Mouse (Mus musculus): ENCODE measurements around the gene Rapgef3. TPM values are rescaled to one million over a fixed set of nuclear protein-coding genes. Genes with fewer than 3 reads are reported as not detected.

The Rapgef3 gene
- polyA plus RNA-seq, 1 experiment: not detected

DNA sequence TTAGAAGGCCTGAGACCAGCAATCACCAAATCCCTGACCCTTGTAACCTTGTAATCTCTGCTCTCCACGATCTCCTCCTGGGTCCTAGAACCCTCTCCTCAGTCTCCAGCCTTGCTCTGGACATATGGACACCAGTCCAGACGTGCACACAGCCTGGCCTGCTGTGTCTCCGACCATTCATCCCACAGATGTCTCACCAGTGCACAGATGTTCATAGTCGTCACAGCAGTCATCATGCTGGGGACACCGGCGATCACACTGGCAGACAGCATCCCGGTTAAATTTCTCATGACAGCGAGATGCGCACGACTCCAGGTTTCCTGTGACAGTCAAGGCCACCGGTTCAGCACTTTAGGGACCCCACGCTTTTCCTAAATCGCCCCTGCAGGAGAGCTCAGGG, 41.5 kb downstream of the Rapgef3 start:
- TF ChIP-seq CTCF (IDR thresholded peaks at IDR 0.05; ENCODE audit: insufficient read depth, low read depth, low read length) (no peak), POLR2A (IDR thresholded peaks at IDR 0.05; ENCODE audit: insufficient read depth, low read depth, low read length) (no peak)
- WGBS: 87% methylated on average over 13 of the region's 13 CpGs

DNA sequence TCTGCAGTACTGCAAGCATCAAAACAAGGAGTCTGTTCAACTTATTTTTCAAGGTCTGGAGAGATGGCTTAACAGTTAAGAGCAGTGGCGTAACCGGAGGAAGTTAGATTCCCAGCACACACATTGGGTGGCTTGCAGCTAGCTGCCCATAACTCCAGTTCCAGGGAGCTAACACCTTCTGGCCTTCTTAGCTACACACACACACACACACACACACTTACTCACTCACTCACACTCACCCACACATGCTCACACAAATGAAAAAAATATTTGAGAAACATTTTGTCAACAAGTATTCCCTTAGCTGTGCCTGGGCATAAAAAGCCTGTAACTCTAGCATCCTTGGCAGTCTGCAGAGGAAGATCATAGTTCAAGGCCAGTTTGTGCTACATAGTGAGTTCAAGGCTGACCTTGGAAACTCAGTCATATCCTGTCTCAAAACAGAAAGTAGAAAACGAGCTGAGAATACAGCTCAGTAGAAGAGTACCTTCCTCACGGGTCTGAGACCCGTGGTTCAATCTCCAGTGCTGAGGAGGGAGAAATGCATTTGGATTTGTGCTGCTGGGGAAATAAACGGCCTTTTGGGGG, 42.5 kb downstream of the Rapgef3 start:
- WGBS: 83% methylated on average over 6 of the region's 6 CpGs
- peaks cover 22% of the 10 kb centered on the region for H3K4me1 ChIP-seq (ENCODE audit: control insufficient read depth, insufficient read depth, low read length)
- H3K4me3 ChIP-seq (ENCODE audit: insufficient read depth, low read depth, low read length): no peak overlapping the region
- H3K27ac ChIP-seq (ENCODE audit: insufficient read depth, low read depth, low read length): no peak overlapping the region
- TF ChIP-seq POLR2A (IDR thresholded peaks at IDR 0.05; ENCODE audit: insufficient read depth, low read depth, low read length): no peak
- no peak for TF ChIP-seq CTCF (IDR thresholded peaks at IDR 0.05; ENCODE audit: insufficient read depth, low read depth, low read length)

More for the DNA sequence above, 41.5 kb downstream of the Rapgef3 start:
- H3K27ac ChIP-seq (ENCODE audit: insufficient read depth, low read depth, low read length): no peak overlapping the region
- no peak overlapping the region for H3K4me3 ChIP-seq (ENCODE audit: insufficient read depth, low read depth, low read length)
- H3K4me1 ChIP-seq (ENCODE audit: control insufficient read depth, insufficient read depth, low read length): peaks cover 20% of the 10 kb centered on the region

DNA sequence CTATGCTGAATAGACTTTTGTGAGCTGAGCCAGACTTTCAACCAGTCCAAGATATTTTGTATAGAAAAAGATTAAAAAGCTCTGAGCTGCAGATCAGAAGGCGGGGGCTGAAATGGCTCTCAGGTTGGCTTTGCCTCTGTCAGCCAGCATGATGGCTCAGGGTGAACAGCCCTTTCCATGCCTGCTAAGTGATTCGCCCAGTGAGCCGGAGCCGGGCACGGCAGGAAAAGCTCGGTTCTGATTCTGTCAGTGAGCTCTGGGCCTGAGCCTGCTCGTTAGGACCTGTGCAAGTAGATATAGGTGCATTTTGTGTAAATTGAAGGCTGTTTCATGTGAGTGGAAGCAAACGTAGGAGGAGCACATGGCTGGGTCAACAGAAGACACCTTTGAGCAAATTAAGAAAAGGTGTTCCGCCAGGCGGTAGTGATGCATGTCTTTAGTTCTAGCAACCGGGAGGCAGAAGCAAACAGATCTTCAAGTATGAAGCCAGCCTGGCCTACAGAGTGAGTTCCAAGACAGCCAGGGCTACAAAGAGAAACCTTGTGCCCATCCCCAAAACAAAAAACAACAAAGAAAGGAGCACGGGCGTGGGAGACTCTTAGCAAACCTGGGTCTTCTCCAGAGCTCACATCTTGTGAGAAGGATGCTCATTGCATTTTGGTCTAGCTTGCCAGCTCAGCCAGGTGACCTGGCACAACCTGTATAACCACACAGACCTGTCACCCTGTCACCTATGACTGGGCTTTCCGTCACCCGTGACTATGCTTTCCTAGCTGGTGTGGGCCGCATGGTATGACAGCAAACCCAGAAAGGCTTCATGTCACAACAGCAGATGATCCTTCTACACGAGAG, 43.2 kb downstream of the Rapgef3 start:
- TF ChIP-seq POLR2A (IDR thresholded peaks at IDR 0.05; ENCODE audit: insufficient read depth, low read depth, low read length) (no peak), CTCF (IDR thresholded peaks at IDR 0.05; ENCODE audit: insufficient read depth, low read depth, low read length) (no peak)
- Histone ChIP-seq H3K4me1 (ENCODE audit: control insufficient read depth, insufficient read depth, low read length) (peaks cover 15% of the 10 kb centered on the region), H3K27ac (ENCODE audit: insufficient read depth, low read depth, low read length) (0 out of 2 replicates have a peak overlapping the region, but pooled peaks have one; percentile 1), H3K4me3 (ENCODE audit: insufficient read depth, low read depth, low read length) (no peak overlapping the region)
- 80% methylated on average over 17 of the region's 17 CpGs for WGBS

DNA sequence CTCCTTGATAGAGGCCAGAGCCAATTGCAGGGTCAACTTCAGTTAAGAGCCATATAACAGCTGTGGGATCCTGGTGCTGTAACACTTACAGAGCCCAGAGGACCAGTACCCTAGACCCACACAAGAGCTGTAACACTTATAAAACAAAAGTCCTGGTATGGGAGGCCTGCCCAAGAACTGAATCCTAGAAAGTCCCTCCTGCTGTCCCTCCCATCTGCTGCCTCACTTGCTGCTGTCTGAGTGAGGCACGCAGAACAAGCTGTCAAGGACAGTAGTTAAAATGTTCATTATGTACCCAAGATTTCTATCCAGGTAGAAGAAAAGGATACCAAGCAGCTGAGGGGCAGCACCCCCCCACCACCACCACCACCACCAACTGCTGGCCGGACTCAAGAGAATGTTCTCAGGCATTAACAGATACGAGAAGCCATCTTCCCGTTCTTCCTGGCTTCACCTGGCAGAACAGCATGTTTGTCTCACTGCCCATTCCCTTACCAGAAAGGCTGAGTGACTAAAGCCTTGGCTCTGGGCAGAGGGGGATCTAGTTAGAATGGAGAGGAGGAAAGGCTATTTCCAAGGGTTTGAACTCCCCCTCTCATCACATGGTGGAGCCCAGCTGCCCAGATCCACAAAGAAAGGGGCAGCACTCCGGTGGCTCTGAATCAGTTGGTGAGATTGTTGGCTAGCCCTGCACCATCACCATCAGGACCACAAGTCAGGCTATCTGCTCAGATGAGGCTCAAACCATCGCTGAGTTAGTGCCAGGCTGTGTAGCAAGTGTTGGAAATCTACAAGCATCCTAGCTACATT, 44.0 kb downstream of the Rapgef3 start:
- Histone ChIP-seq H3K4me1 (ENCODE audit: control insufficient read depth, insufficient read depth, low read length) (peaks cover 10% of the 10 kb centered on the region; the same call in 1 of the 2 replicates), H3K27ac (ENCODE audit: insufficient read depth, low read depth, low read length) (0 out of 2 replicates have a peak overlapping the region, but pooled peaks have one; percentile 1), H3K4me3 (ENCODE audit: insufficient read depth, low read depth, low read length) (no peak overlapping the region)
- TF ChIP-seq POLR2A (IDR thresholded peaks at IDR 0.05; ENCODE audit: insufficient read depth, low read depth, low read length): no peak
- no peak for TF ChIP-seq CTCF (IDR thresholded peaks at IDR 0.05; ENCODE audit: insufficient read depth, low read depth, low read length)
- WGBS: 70% methylated on average over 6 of the region's 6 CpGs

DNA sequence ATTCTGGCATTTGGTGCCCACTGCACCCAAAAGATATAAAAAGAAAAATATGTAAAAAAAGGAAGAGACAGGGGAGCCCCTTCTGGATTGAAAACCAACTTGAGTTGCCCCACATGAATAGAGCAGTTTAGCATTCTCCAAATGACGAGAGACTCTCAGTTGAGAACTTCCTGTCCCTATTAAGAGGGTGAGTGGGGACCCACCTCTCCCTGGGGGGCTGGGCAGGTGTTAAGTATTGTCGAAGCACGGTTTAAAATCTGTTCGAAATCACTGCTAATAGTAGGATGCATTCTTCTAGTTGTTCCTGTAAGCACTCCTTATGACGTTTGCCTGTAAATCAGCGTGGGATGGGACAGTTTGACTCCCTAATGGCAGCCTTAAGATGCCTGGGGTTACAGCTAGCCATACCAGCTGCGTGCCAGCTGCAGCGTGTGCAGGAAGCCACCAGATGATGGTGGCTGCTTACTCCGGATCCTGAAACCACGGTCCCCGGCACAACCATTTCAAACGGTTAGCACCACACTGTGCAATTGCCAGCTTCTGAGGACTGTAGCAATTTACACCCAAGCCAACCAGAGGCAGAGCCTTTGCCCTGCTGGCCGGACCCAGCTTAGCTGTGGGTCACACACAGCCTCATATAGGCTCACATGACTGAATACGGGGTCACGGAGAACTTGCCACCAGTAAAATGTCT, 46.6 kb downstream of the Rapgef3 start:
- 55% methylated on average over 15 of the region's 15 CpGs for WGBS
- peak overlapping the region; percentile 7; the same call in 1 of the 2 replicates for H3K27ac ChIP-seq (ENCODE audit: insufficient read depth, low read depth, low read length)

DNA sequence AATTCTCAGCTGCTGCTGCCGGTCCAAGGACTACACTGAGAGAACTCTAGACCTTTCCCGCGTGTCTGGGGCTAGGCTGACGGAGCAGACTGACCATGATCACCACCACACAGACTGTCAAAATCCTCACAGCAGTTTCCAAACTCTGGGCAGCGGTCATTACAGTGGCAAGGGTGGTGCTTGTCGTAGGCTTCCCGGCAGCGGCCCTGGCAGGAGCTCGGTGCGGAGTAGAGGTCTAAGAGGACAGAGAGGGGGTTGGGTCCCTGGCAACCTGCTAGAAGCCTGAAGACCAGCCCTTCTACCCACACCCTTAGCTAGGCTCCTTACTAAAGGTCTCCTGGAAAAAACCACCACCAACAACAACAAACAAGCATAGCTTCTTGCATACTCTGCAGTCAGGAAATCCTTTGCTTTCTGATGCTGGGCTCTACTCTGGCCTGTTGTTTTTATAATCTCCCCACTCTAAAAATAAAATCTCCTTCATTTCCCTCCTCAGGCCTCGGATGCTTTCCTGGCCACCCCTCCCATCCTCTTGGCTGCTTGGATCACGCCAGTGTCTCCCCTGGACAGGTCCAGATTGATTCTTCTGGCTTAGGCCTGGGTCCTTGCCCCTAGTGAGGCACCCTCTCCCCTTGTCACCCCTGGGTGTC, 47.6 kb downstream of the Rapgef3 start:
- WGBS: 76% methylated on average over 12 of the region's 12 CpGs
- H3K27ac ChIP-seq (ENCODE audit: insufficient read depth, low read depth, low read length): peak overlapping the region; percentile 40; the same call in 1 of the 2 replicates
- H3K4me1 ChIP-seq (ENCODE audit: control insufficient read depth, insufficient read depth, low read length): peaks cover 10% of the 10 kb centered on the region
- no peak for TF ChIP-seq CTCF (IDR thresholded peaks at IDR 0.05; ENCODE audit: insufficient read depth, low read depth, low read length)
- no peak for TF ChIP-seq POLR2A (IDR thresholded peaks at IDR 0.05; ENCODE audit: insufficient read depth, low read depth, low read length)
- H3K4me3 ChIP-seq (ENCODE audit: insufficient read depth, low read depth, low read length): no peak overlapping the region

More for the DNA sequence above, 46.6 kb downstream of the Rapgef3 start:
- no peak for TF ChIP-seq CTCF (IDR thresholded peaks at IDR 0.05; ENCODE audit: insufficient read depth, low read depth, low read length)
- no peak for TF ChIP-seq POLR2A (IDR thresholded peaks at IDR 0.05; ENCODE audit: insufficient read depth, low read depth, low read length)
- peaks cover 10% of the 10 kb centered on the region for H3K4me1 ChIP-seq (ENCODE audit: control insufficient read depth, insufficient read depth, low read length)
- H3K4me3 ChIP-seq (ENCODE audit: insufficient read depth, low read depth, low read length): no peak overlapping the region

DNA sequence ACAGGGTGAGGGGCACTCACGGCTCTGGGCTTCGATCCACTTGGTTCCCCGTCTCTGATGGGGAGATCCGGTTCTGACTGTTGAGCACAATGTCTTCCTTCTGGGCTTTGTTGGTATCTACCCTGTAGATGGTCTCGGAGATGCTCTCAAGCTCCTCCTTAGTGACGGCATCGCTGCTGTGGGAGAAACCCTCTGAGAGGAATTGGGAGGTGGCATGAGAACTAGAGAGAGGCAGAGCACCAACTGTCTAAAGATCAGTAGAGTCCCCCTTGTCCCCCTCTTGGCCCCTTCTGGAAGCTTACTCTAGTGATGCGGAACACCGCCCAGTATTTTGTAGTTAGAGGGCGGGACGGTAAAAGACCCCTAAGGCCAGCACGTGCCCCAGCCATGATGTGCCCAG, 48.3 kb downstream of the Rapgef3 start:
- Histone ChIP-seq H3K4me3 (ENCODE audit: insufficient read depth, low read depth, low read length) (no peak overlapping the region; the same call in 1 of the 2 replicates), H3K4me1 (ENCODE audit: control insufficient read depth, insufficient read depth, low read length) (peaks cover 10% of the 10 kb centered on the region), H3K27ac (ENCODE audit: insufficient read depth, low read depth, low read length) (no peak overlapping the region)
- TF ChIP-seq CTCF (IDR thresholded peaks at IDR 0.05; ENCODE audit: insufficient read depth, low read depth, low read length): no peak
- TF ChIP-seq POLR2A (IDR thresholded peaks at IDR 0.05; ENCODE audit: insufficient read depth, low read depth, low read length): no peak
- WGBS: 91% methylated on average over 12 of the region's 12 CpGs
